Mouse (Mus musculus): Measurements from ENCODE around the gene Cnnm3. TPM values are rescaled to one million over a fixed set of nuclear protein-coding genes. Genes with fewer than 3 reads are reported as not detected.
"Not testable (repeated sequence)": the region's sequence is repeated elsewhere in the genome, so short reads cannot be mapped to it uniquely, and the experiment has no call there.

Cnnm3 gene
- polyA plus RNA-seq, 1 experiment from 2014 or later = 3.3 TPM

DNA sequence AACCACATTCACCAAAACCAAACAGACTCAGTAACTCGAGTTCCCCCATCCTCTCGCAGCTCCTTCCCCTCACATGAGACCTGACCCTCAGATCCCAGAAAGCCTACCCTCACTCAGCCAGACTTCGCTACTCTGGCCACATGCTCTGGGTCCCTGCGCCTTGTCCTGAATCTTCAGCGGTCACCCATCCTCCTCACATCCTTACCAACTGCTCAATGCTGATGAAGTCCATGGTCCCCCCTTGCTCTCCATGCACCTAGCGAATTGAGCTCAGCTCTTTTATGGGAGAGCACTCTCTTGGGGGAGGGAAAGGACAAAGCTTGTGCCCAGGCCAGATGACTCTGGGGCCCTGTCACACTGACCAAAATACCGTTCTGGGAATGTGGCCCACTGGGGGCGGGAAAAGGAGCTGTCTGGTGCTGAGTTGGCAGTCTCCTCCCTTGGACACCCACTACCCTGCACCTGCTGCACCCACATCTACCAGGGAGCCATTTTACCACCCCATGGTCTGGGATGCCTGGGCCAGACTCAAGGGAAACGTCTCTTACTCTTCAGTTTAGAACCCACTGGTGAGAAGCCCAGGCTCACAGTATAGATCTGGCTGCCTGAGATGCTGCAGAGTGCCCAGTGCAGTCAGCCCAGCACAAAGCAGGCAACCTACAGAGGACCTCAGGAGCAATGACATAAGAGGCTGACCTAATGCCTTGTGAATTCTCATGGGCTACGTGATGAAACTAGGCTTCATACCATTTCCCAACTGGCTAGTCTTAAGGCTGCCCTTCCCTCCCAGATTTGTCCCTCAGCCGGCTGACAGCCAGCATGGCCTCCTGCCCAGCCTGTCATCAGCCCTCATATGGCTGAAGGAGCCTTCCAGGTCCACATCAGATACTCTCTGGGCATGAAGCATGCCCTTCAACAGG is 24.1 kb downstream of the Cnnm3 start:
- Histone ChIP-seq H3K4me1 (ENCODE audit: insufficient read depth, low read depth, low read length) (peaks cover 11% of the 10 kb centered on the region; the same call in 1 of the 2 replicates), H3K27me3 (replicated peaks; ENCODE audit: insufficient read depth, low read length) (no peaks in the 10 kb centered on the region), H3K4me3 (ENCODE audit: low read depth, low read length) (no peak overlapping the region), H3K27ac (ENCODE audit: low read length) (peak overlapping the region; percentile 52), H3K36me3 (ENCODE audit: insufficient read depth, low read length) (peaks cover 10% of the 10 kb centered on the region; the same call in 1 of the 2 replicates), H3K9ac (replicated peaks; ENCODE audit: low read depth) (no peak overlapping the region), H3K4me2 (replicated peaks; ENCODE audit: low read depth, low read length) (no peak overlapping the region), H3K9me3 (ENCODE audit: low read length) (no peaks in the 10 kb centered on the region)
- peak; percentile 50 for ATAC-seq
- TF ChIP-seq CTCF (IDR thresholded peaks at IDR 0.05) (no peak), EP300 (IDR thresholded peaks at IDR 0.05) (no peak)
- DNase-seq (ENCODE audit: low spot score) = peak; percentile 89
- 69% methylated on average over 11 of the region's 11 CpGs for WGBS

DNA sequence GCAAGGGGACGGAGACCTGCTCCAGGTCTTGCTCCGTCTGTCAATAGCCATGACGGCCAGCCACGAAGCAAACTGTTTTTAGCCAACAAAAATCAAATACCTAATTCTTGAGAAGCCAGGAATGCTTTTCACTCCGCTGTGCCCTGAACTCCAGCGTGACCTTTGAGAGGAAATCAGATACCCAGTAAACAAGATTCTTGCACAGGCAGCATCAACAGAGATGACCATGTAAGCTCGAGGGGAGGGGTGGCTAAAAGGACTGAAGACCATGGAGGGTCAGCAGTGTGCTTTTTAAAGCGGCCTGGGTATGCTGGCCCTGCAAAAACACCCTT is 24.7 kb downstream of the Cnnm3 start:
- Histone ChIP-seq H3K4me2 (replicated peaks; ENCODE audit: low read depth, low read length) (no peak overlapping the region), H3K9me3 (ENCODE audit: low read length) (no peaks in the 10 kb centered on the region), H3K9ac (replicated peaks; ENCODE audit: low read depth) (no peak overlapping the region), H3K36me3 (ENCODE audit: insufficient read depth, low read length) (peaks cover 11% of the 10 kb centered on the region; the same call in 1 of the 2 replicates), H3K27me3 (replicated peaks; ENCODE audit: insufficient read depth, low read length) (no peaks in the 10 kb centered on the region), H3K4me3 (ENCODE audit: low read depth, low read length) (no peak overlapping the region), H3K27ac (ENCODE audit: low read length) (peak overlapping the region; percentile 52), H3K4me1 (ENCODE audit: insufficient read depth, low read depth, low read length) (peaks cover 11% of the 10 kb centered on the region; the same call in 1 of the 2 replicates)
- TF ChIP-seq CTCF (IDR thresholded peaks at IDR 0.05) = no peak
- no peak for TF ChIP-seq EP300 (IDR thresholded peaks at IDR 0.05)
- ATAC-seq (no peak), DNase-seq (ENCODE audit: low spot score) (no peak)
- 49% methylated on average over 8 of the region's 8 CpGs for WGBS

GRCm38 (mm10) chr1:36536783-36537182 is 25.1 kb downstream of the Cnnm3 start, which contains the start of gene Ankrd23:
TSS of gene Ankrd23 (minus strand) at chr1:36536883.
- peaks cover 11% of the 10 kb centered on the region; the same call in 1 of the 2 replicates for H3K36me3 ChIP-seq (ENCODE audit: insufficient read depth, low read length)
- ATAC-seq; H3K9ac ChIP-seq (replicated peaks; ENCODE audit: low read depth); H3K4me3 ChIP-seq (ENCODE audit: low read depth, low read length); H3K4me2 ChIP-seq (replicated peaks; ENCODE audit: low read depth, low read length); H3K27me3 ChIP-seq (replicated peaks; ENCODE audit: insufficient read depth, low read length); DNase-seq (ENCODE audit: low spot score); H3K9me3 ChIP-seq (ENCODE audit: low read length): not testable (repeated sequence)
- WGBS = 87% methylated on average over 9 of the region's 9 CpGs
- peak within 1 kb of the TSS; percentile 52 for H3K27ac ChIP-seq (ENCODE audit: low read length)
- peaks cover 11% of the 10 kb centered on the region; the same call in 1 of the 2 replicates for H3K4me1 ChIP-seq (ENCODE audit: insufficient read depth, low read depth, low read length)

DNA sequence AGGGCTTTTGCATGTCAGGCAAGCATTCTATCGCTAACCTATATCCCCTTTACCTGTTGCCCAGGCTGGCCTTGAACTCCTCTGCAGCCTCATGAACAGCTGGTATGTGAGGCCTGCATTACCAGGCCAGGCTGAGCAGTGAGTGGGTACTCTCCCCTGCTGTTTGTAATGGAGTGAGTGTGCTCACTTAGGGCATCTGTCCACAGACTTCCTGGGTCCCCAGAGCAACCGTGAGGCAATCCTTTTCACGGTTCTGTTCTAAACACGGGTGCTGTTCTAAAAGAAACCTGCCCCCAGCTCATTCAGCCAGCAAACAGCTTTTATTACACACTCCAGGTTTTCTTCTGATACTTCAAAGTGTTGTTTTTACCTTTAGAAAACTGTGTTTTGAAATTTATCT is 27.1 kb downstream of the Cnnm3 start:
- no peak overlapping the region for H3K9ac ChIP-seq (replicated peaks; ENCODE audit: low read depth)
- 70% methylated on average over 4 of the region's 4 CpGs for WGBS
- peak overlapping the region; percentile 80 for H3K27ac ChIP-seq (ENCODE audit: low read length)

GRCm38 (mm10) chr1:36539186-36539585 is 27.5 kb downstream of the Cnnm3 start, which contains the start of gene Gm42417:
TSS of gene Gm42417 (minus strand) at chr1:36539429.
- peak; percentile 93 for ATAC-seq
- peaks cover 11% of the 10 kb centered on the region; the same call in 1 of the 2 replicates for H3K36me3 ChIP-seq (ENCODE audit: insufficient read depth, low read length)
- peaks cover 7% of the 10 kb centered on the region; the same call in 1 of the 2 replicates for H3K4me1 ChIP-seq (ENCODE audit: insufficient read depth, low read depth, low read length)
- H3K9ac ChIP-seq (replicated peaks; ENCODE audit: low read depth) = no peak within 1 kb of the TSS
- H3K4me3 ChIP-seq (ENCODE audit: low read depth, low read length) = no peak within 1 kb of the TSS
- 26% methylated on average over 8 of the region's 9 CpGs for WGBS
- H3K9me3 ChIP-seq (ENCODE audit: low read length) = no peaks in the 10 kb centered on the region
- DNase-seq (ENCODE audit: low spot score) = peak; percentile 92
- no peak within 1 kb of the TSS for H3K4me2 ChIP-seq (replicated peaks; ENCODE audit: low read depth, low read length)
- H3K27ac ChIP-seq (ENCODE audit: low read length) = peak within 1 kb of the TSS; percentile 80
- no peaks in the 10 kb centered on the region for H3K27me3 ChIP-seq (replicated peaks; ENCODE audit: insufficient read depth, low read length)
- no peak for TF ChIP-seq EP300 (IDR thresholded peaks at IDR 0.05)
- no peak for TF ChIP-seq CTCF (IDR thresholded peaks at IDR 0.05)

More for the DNA sequence above, 27.1 kb downstream of the Cnnm3 start:
- peaks cover 11% of the 10 kb centered on the region; the same call in 1 of the 2 replicates for H3K4me1 ChIP-seq (ENCODE audit: insufficient read depth, low read depth, low read length)
- H3K9me3 ChIP-seq (ENCODE audit: low read length) = no peaks in the 10 kb centered on the region
- peak; percentile 51 for ATAC-seq
- no peak overlapping the region for H3K4me3 ChIP-seq (ENCODE audit: low read depth, low read length)
- no peak overlapping the region for H3K4me2 ChIP-seq (replicated peaks; ENCODE audit: low read depth, low read length)
- peaks cover 11% of the 10 kb centered on the region; the same call in 1 of the 2 replicates for H3K36me3 ChIP-seq (ENCODE audit: insufficient read depth, low read length)
- TF ChIP-seq CTCF (IDR thresholded peaks at IDR 0.05) (no peak), EP300 (IDR thresholded peaks at IDR 0.05) (no peak)
- DNase-seq (ENCODE audit: low spot score) = peak; percentile 49
- H3K27me3 ChIP-seq (replicated peaks; ENCODE audit: insufficient read depth, low read length) = no peaks in the 10 kb centered on the region

- 82% methylated on average over 11 of the region's 11 CpGs for WGBS
- no peak overlapping the region for H3K9ac ChIP-seq (replicated peaks; ENCODE audit: low read depth)
- H3K9me3 ChIP-seq (ENCODE audit: low read length) = no peaks in the 10 kb centered on the region
- H3K4me3 ChIP-seq (ENCODE audit: low read depth, low read length) = no peak overlapping the region
- no peak for ATAC-seq
- TF ChIP-seq CTCF (IDR thresholded peaks at IDR 0.05) (no peak), EP300 (IDR thresholded peaks at IDR 0.05) (no peak)
- DNase-seq (ENCODE audit: low spot score) = no peak
- no peaks in the 10 kb centered on the region for H3K27me3 ChIP-seq (replicated peaks; ENCODE audit: insufficient read depth, low read length)
- peaks cover 3% of the 10 kb centered on the region; the same call in 1 of the 2 replicates for H3K4me1 ChIP-seq (ENCODE audit: insufficient read depth, low read depth, low read length)
- no peak overlapping the region for H3K4me2 ChIP-seq (replicated peaks; ENCODE audit: low read depth, low read length)
- peaks cover 11% of the 10 kb centered on the region; the same call in 1 of the 2 replicates for H3K36me3 ChIP-seq (ENCODE audit: insufficient read depth, low read length)
- no peak overlapping the region for H3K27ac ChIP-seq (ENCODE audit: low read length)
These were observed 28.5 kb downstream of the Cnnm3 start for GRCm38 (mm10) chr1:36540132-36540531.
